Mouse (Mus musculus): ENCODE results near the gene Aacs. TPM values are rescaled to one million over a fixed set of nuclear protein-coding genes. Genes with fewer than 3 reads are reported as not detected.
"Not testable (repeated sequence)": the region's sequence is repeated elsewhere in the genome, so short reads cannot be mapped to it uniquely, and the experiment has no call there.

The Aacs gene
- polyA plus RNA-seq, 1 experiment from 2014 or later, result 42.7 TPM

GRCm38 (mm10) chr5:125482474-125482873, 6.9 kb downstream of the Aacs start:
- no peaks in the 10 kb centered on the region for H3K9me3 ChIP-seq (ENCODE audit: low read depth, low read length)
- H3K27ac ChIP-seq (ENCODE audit: low read depth), result no peak overlapping the region
- no peak for TF ChIP-seq CTCF (IDR thresholded peaks at IDR 0.05; ENCODE audit: low read depth)
- peaks cover 19% of the 10 kb centered on the region; the same call in 1 of the 2 replicates for H3K36me3 ChIP-seq (ENCODE audit: insufficient read depth)
- 0 out of 2 replicates have a peak, but pooled peaks cover 2% of the 10 kb centered on the region for H3K4me1 ChIP-seq (ENCODE audit: insufficient read depth)
- no peak overlapping the region for H3K4me3 ChIP-seq (ENCODE audit: low read depth, low read length)
- no peak overlapping the region for H3K9ac ChIP-seq
- no peaks in the 10 kb centered on the region for H3K27me3 ChIP-seq (ENCODE audit: insufficient read depth, low read length)
- 90% methylated on average over 7 of the region's 7 CpGs for WGBS
- no peak overlapping the region for H3K4me2 ChIP-seq
- ATAC-seq (ENCODE audit: insufficient read depth) (no peak), DNase-seq (no peak)

GRCm38 (mm10) chr5:125483712-125484611, 8.3 kb downstream of the Aacs start:
- H3K9ac ChIP-seq, result no peak overlapping the region
- no peaks in the 10 kb centered on the region for H3K4me1 ChIP-seq (ENCODE audit: insufficient read depth)
- WGBS, result 69% methylated on average over 6 of the region's 6 CpGs
- no peaks in the 10 kb centered on the region for H3K27me3 ChIP-seq (ENCODE audit: insufficient read depth, low read length)
- no peak overlapping the region for H3K27ac ChIP-seq (ENCODE audit: low read depth)
- H3K9me3 ChIP-seq (ENCODE audit: low read depth, low read length), result no peaks in the 10 kb centered on the region
- no peak overlapping the region for H3K4me2 ChIP-seq
- H3K36me3 ChIP-seq (ENCODE audit: insufficient read depth), result peaks cover 23% of the 10 kb centered on the region; the same call in 1 of the 2 replicates
- no peak for ATAC-seq (ENCODE audit: insufficient read depth)
- DNase-seq, result no peak
- TF ChIP-seq CTCF (IDR thresholded peaks at IDR 0.05; ENCODE audit: low read depth), result no peak
- no peak overlapping the region for H3K4me3 ChIP-seq (ENCODE audit: low read depth, low read length)

- H3K9me3 ChIP-seq (ENCODE audit: low read depth, low read length), result no peaks in the 10 kb centered on the region
- 91% methylated on average over 4 of the region's 4 CpGs for WGBS
Measured at GRCm38 (mm10) chr5:125485031-125485778, 9.6 kb downstream of the Aacs start.

GRCm38 (mm10) chr5:125486088-125486487, 10.5 kb downstream of the Aacs start:
- no peak for TF ChIP-seq CTCF (IDR thresholded peaks at IDR 0.05; ENCODE audit: low read depth)
- WGBS, result 100% methylated on average over 1 of the region's 1 CpGs
- DNase-seq (no peak), ATAC-seq (ENCODE audit: insufficient read depth) (no peak)
- Histone ChIP-seq H3K4me1 (ENCODE audit: insufficient read depth) (no peaks in the 10 kb centered on the region), H3K27me3 (ENCODE audit: insufficient read depth, low read length) (no peaks in the 10 kb centered on the region), H3K4me3 (ENCODE audit: low read depth, low read length) (no peak overlapping the region), H3K9me3 (ENCODE audit: low read depth, low read length) (no peaks in the 10 kb centered on the region), H3K27ac (ENCODE audit: low read depth) (no peak overlapping the region), H3K9ac (no peak overlapping the region), H3K4me2 (no peak overlapping the region), H3K36me3 (ENCODE audit: insufficient read depth) (peaks cover 35% of the 10 kb centered on the region; the same call in 1 of the 2 replicates)

More at GRCm38 (mm10) chr5:125485031-125485778, 9.6 kb downstream of the Aacs start:
- Histone ChIP-seq H3K27me3 (ENCODE audit: insufficient read depth, low read length) (no peaks in the 10 kb centered on the region), H3K27ac (ENCODE audit: low read depth) (no peak overlapping the region), H3K4me3 (ENCODE audit: low read depth, low read length) (no peak overlapping the region), H3K9ac (no peak overlapping the region), H3K4me1 (ENCODE audit: insufficient read depth) (no peaks in the 10 kb centered on the region), H3K4me2 (no peak overlapping the region), H3K36me3 (ENCODE audit: insufficient read depth) (peaks cover 31% of the 10 kb centered on the region; the same call in 1 of the 2 replicates)
- no peak for TF ChIP-seq CTCF (IDR thresholded peaks at IDR 0.05; ENCODE audit: low read depth)
- DNase-seq, result no peak
- no peak for ATAC-seq (ENCODE audit: insufficient read depth)

GRCm38 (mm10) chr5:125487375-125488115, 11.9 kb downstream of the Aacs start:
- no peak for ATAC-seq (ENCODE audit: insufficient read depth)
- WGBS, result 79% methylated on average over 11 of the region's 11 CpGs
- Histone ChIP-seq H3K9me3 (ENCODE audit: low read depth, low read length) (no peaks in the 10 kb centered on the region), H3K4me3 (ENCODE audit: low read depth, low read length) (no peak overlapping the region), H3K4me2 (no peak overlapping the region), H3K27ac (ENCODE audit: low read depth) (no peak overlapping the region), H3K4me1 (ENCODE audit: insufficient read depth) (no peaks in the 10 kb centered on the region), H3K9ac (no peak overlapping the region), H3K36me3 (ENCODE audit: insufficient read depth) (peaks cover 39% of the 10 kb centered on the region; the same call in 1 of the 2 replicates), H3K27me3 (ENCODE audit: insufficient read depth, low read length) (no peaks in the 10 kb centered on the region)
- DNase-seq, result no peak
- TF ChIP-seq CTCF (IDR thresholded peaks at IDR 0.05; ENCODE audit: low read depth), result no peak

- no peaks in the 10 kb centered on the region for H3K9me3 ChIP-seq (ENCODE audit: low read depth, low read length)
- H3K27ac ChIP-seq (ENCODE audit: low read depth), result no peak overlapping the region
- H3K4me1 ChIP-seq (ENCODE audit: insufficient read depth), result no peaks in the 10 kb centered on the region
- no peak for TF ChIP-seq CTCF (IDR thresholded peaks at IDR 0.05; ENCODE audit: low read depth)
- peaks cover 34% of the 10 kb centered on the region; the same call in 1 of the 2 replicates for H3K36me3 ChIP-seq (ENCODE audit: insufficient read depth)
- 49% methylated on average over 4 of the region's 4 CpGs for WGBS
- DNase-seq (no peak), ATAC-seq (ENCODE audit: insufficient read depth) (no peak)
- H3K9ac ChIP-seq, result no peak overlapping the region
- H3K27me3 ChIP-seq (ENCODE audit: insufficient read depth, low read length), result no peaks in the 10 kb centered on the region
- H3K4me3 ChIP-seq (ENCODE audit: low read depth, low read length), result no peak overlapping the region
- no peak overlapping the region for H3K4me2 ChIP-seq
Measured at GRCm38 (mm10) chr5:125488116-125488455, 12.5 kb downstream of the Aacs start.

GRCm38 (mm10) chr5:125488953-125489352, 13.3 kb downstream of the Aacs start:
- H3K36me3 ChIP-seq (ENCODE audit: insufficient read depth), result peaks cover 26% of the 10 kb centered on the region; the same call in 1 of the 2 replicates
- H3K4me3 ChIP-seq (ENCODE audit: low read depth, low read length); H3K9me3 ChIP-seq (ENCODE audit: low read depth, low read length); H3K27ac ChIP-seq (ENCODE audit: low read depth); H3K9ac ChIP-seq; H3K4me2 ChIP-seq; H3K27me3 ChIP-seq (ENCODE audit: insufficient read depth, low read length); DNase-seq; H3K4me1 ChIP-seq (ENCODE audit: insufficient read depth); ATAC-seq (ENCODE audit: insufficient read depth): not testable (repeated sequence)
- 86% methylated on average over 5 of the region's 5 CpGs for WGBS

Data from lung, embryonic 14.5 days (tissue).